Mouse (Mus musculus): ENCODE measurements around the gene Thsd7b.
"Not testable (repeated sequence)": the region's sequence is repeated elsewhere in the genome, so short reads cannot be mapped to it uniquely, and the experiment has no call there.

Gene Thsd7b

DNA sequence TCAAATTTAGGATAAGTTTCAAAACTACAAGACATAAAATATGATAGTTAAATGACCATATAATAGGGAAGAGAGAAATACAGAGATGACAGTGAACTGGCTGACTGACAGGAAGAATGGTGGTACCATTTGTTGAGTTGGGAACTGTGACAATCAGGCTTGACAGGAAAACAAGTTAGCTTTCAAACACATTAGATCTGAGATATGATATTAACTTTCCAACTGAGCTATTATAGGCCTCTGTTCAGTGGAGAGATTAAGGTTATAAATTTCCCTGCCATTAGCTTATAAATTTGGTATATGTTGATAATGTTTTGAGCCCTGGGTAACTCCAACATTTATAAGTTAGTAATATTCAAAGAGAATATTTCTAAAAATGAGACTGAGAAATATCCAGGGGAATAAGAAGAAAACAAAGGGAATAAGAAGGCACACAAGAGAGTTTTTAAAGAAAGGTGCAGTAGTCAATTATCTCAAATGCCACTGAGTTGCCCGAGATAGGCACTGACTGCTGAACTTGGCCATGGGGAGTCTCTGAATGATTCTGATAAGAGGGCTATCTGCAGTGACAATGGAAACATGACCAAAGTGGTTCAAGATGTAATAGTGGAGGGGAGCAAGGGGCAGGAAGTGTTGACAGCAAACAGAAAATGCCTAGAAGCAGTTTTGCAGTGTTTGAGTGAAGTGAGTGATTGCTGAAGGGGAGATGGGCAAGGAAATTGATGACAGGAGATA lies 839.6 kb downstream of the Thsd7b start:
- no peak for DNase-seq (ENCODE audit: low spot score)

DNA sequence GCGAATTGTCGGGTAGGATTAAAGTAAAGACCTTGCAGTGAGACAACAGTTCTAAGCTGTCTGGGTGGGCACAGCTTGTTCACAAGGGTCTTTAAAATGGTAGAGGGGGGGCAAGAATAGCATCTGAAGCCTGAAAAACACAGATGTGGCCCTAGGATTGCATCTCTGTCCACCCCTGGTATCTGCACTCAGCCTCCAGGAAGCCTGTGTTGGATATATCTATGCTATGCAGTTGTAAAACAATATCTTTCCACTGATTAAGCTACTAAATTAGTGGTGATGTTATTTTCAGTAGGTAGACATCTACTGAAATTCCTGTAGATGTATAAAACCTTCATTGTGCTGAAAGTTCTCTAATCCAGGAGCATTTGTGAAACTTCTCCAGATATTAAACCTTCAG lies 840.4 kb downstream of the Thsd7b start:
- no peak for DNase-seq (ENCODE audit: low spot score)

GRCm38 (mm10) chr1:130130901-130131300 lies 857.8 kb downstream of the Thsd7b start:
- no peak for DNase-seq (ENCODE audit: low spot score)

GRCm38 (mm10) chr1:130166187-130166586 lies 893.1 kb downstream of the Thsd7b start:
- no peak for DNase-seq (ENCODE audit: low spot score)

DNA sequence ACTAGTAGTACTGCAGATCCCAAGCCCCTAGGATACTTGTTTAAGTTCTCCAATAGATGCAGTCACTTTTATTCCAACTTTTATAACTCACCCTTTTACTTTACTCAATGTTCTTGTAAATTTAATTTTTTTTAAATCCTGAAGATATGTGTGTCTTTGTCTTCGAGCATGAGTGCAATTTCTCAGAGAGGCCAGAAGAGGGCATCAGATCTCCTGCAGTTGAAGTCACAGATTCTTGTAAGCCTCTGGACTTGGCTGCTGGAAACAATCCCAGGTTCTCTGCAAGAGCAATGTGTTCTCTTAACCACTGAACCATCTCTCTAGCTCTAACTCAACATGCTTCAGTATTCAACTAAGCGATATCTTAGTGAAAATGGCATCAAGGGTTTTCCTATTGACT lies 894.2 kb downstream of the Thsd7b start:
- no peak for DNase-seq (ENCODE audit: low spot score)

DNA sequence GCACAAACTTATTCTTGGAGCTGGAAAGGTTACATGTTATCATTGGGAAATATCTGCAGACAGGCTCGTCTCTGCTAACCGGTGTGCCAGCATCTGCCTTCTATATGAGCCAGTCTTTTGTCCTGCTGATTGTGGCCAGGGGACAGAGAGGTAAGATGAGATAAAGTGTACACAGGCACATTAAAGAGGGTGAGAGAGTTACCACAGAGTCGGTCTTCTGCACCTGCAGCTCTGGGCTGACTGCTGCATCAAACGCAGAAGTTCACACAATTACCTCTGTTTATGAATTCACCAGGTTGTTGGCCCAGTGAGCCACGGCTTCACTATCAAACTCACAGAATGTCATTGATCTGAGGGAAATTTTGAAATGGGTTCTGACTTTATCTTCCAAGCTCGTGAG lies 896.8 kb downstream of the Thsd7b start:
- no peak for DNase-seq (ENCODE audit: low spot score)

DNA sequence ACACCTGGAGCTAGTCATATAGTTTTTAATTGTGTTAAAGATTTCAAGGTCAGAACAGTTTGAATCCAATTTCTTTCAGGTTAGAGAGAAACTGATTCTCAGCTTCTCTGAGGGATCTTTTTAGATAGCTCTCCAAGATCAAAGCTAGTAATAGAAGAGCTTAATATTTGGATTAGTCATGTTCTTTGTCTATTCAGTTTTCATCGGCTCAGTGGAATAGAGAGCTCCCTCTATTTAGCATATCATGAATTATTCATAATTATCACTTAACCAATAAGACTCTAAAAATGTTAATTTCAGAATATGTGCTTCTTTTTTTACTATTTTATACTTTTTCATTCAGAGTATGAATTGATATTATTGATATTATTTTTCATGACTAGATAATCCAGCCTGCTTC lies 897.2 kb downstream of the Thsd7b start:
- DNase-seq (ENCODE audit: low spot score), result no peak

- DNase-seq (ENCODE audit: low spot score), result not testable (repeated sequence)
Observed at GRCm38 (mm10) chr1:130186836-130187235, 913.7 kb downstream of the Thsd7b start.

- DNase-seq (ENCODE audit: low spot score), result no peak
Observed at GRCm38 (mm10) chr1:130192190-130193028, 919.3 kb downstream of the Thsd7b start.

GRCm38 (mm10) chr1:130217404-130217803 lies 944.3 kb downstream of the Thsd7b start:
- DNase-seq (ENCODE audit: low spot score), result no peak

GRCm38 (mm10) chr1:130222904-130223303 lies 949.8 kb downstream of the Thsd7b start:
- DNase-seq (ENCODE audit: low spot score), result no peak

- no peak for DNase-seq (ENCODE audit: low spot score)
Observed at GRCm38 (mm10) chr1:130245563-130245962, 972.5 kb downstream of the Thsd7b start.

DNA sequence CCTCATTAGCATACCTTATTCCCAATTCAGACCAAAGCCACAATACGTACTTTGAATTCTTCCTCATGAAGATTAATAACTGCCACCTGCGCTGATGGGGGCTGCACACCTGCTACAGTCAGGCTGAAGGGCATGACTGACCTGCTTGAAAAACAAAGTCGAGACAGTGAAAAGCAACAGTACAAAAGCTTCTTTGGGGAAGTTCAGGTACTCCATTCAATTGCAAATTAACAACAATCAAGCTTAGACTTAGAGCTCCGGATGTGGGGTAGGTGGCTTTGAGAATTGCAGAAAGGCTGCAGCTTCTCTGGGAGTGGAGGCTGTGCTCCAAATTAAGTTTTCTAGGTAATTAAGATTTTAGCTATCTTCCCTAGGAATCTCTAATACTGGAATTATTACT lies 973.2 kb downstream of the Thsd7b start:
- DNase-seq (ENCODE audit: low spot score), result not testable (repeated sequence)

DNA sequence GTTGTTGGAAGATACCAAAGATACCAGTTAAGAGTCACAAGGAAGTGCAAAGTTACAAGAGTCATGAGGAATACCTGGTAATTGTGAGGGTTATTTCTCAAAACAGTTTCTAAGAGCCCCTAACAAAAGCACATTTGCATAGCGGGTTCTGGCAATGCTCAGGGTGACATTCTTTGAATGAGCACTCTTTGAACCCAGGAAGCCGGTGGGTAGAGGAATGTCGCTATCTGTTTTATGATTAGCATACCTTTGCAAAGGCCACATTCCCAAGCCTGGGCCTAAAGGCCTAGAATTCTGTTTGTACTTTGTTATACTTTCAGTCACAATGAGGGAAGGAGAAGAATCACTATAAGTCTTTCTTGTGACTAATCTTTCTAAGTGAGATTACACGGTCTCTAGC lies 973.8 kb downstream of the Thsd7b start:
- DNase-seq (ENCODE audit: low spot score), result not testable (repeated sequence)

GRCm38 (mm10) chr1:130262046-130262445 lies 988.9 kb downstream of the Thsd7b start:
- no peak for DNase-seq (ENCODE audit: low spot score)
